Mouse (Mus musculus): ENCODE measurements at regions not wholly inside any gene's neighbourhood (a gene's known extent, or its start where the extent isn't known, plus 50 kb on each side); places are given as distances from the start of the nearest gene placed in this dataset.

GRCm38 (mm10) chr13:83952353-83952752 lies 269.7 kb upstream of the Tmem161b start:
- TF ChIP-seq CTCF (IDR thresholded peaks at IDR 0.05; ENCODE audit: borderline replicate concordance, control insufficient read depth, extremely low read depth, insufficient read depth, low read length, poor library complexity) (no peak), POLR2A (IDR thresholded peaks at IDR 0.05; ENCODE audit: control insufficient read depth, extremely low read depth, insufficient read depth, low read length, poor library complexity) (no peak)
